Comparison of ENCODE assay signal across 16 mouse cellular contexts in the genomic region with DNA sequence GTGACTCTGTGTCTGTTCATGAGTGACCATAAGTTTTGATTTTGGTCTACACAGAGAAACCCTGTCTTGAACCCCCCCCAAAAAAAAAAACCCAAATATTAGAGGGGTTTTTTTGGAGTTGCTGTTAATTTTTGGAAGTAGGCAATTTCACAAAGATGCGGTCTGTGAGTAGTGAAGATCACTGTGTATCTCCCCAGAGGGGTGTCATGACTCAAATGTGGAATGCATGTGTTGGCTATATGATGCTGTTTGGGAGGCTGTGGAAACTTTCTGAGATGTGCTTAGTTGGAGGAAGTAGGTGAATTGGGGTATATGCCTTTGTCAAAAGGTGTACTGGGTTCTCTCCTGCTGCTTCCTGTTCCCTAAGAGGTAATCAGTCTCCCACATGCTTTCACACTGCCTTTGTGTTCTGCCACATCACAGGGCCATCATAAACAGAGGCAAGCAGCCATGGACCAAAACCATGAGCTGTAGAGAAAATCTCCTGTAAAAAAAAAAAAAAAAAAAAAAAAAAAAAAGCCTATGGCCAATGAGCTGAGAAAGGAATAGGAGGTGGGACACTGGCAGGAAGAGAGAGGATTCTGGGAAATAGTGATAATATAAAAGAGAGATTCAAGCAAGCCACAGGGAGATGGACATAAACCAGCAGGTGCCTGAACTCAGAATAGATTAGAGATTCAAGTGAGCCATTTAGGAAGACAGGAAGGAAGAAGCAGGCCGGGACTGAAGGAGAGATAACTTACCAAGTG. TPM values are rescaled to one million over a fixed set of nuclear protein-coding genes. Genes with fewer than 3 reads are reported as not detected.
"Had no signal": no experiment of that assay in that cellular context is flagged by ENCODE, and none has a peak within 500 bp of the region (broad histone marks: within the 10 kb centered on the region; RNA-seq: fewer than 3 reads in every experiment).

No protein-coding gene starts in this region.

- H3K9ac ChIP-seq: liver, embryonic 13.5 days; neural tube, embryonic 13.5 days had no signal

- H3K4me1 ChIP-seq: liver, embryonic 13.5 days; neural tube, embryonic 13.5 days had no signal

- H3K9me3 ChIP-seq: liver, embryonic 13.5 days; neural tube, embryonic 13.5 days had no signal

- H3K4me2 ChIP-seq: liver, embryonic 13.5 days; midbrain, embryonic 11.5 days; neural tube, embryonic 13.5 days had no signal

- DNase-seq: kidney, postnatal 25 days; layer of hippocampus, postnatal 36 days; liver, embryonic 13.5 days; lung, adult 2 months; lung, postnatal 14 days; lung, postnatal 4 days; midbrain, embryonic 14.5 days; retina, postnatal 1 day; thymus, adult 2 months; thymus, postnatal 14 days had no signal

- H3K27ac ChIP-seq: kidney, postnatal 0 days; left cerebral cortex, adult 2 months; liver, embryonic 13.5 days; neural tube, embryonic 13.5 days; stomach, postnatal 0 days had no signal

- H3K36me3 ChIP-seq: liver, embryonic 13.5 days; neural tube, embryonic 13.5 days had no signal

- H3K4me3 ChIP-seq: left cerebral cortex, adult 2 months; liver, embryonic 13.5 days; neural tube, embryonic 13.5 days had no signal

- H3K27me3 ChIP-seq: liver, embryonic 13.5 days; neural tube, embryonic 13.5 days had no signal

RNA-seq across cellular contexts. Expression of a gene that starts 21.8 kb away (rescaled TPM):
- total RNA-seq: megakaryocyte-erythroid progenitor cell, adult 5-6 weeks had no signal
